Mouse (Mus musculus) skeletal muscle tissue, adult 2 months (tissue): ENCODE data around the gene Chad.

Experiments
- DNase-seq: peaks from one replicate; pipeline ENCODE4 v3.0.0-alpha.2; 2012; ENCODE audit warnings: low read depth, low spot score

Gene Chad

GRCm38 (mm10) chr11:94565151-94565479 is 268 bp downstream of the Chad start:
- DNase-seq: no peak

- no peak for DNase-seq
Measured at GRCm38 (mm10) chr11:94566534-94566933, 1.7 kb downstream of the Chad start.

GRCm38 (mm10) chr11:94567326-94567725 is 2.5 kb downstream of the Chad start:
- no peak for DNase-seq

GRCm38 (mm10) chr11:94570612-94571011 is 5.8 kb downstream of the Chad start:
- DNase-seq: no peak

- no peak for DNase-seq
Measured at GRCm38 (mm10) chr11:94571850-94572249, 7.0 kb downstream of the Chad start.

- DNase-seq: no peak
Measured at GRCm38 (mm10) chr11:94574560-94574959, 9.7 kb downstream of the Chad start.

- DNase-seq: no peak
Measured at GRCm38 (mm10) chr11:94575036-94575435, 10.2 kb downstream of the Chad start.

GRCm38 (mm10) chr11:94576361-94576760 is 11.5 kb downstream of the Chad start:
- no peak for DNase-seq

- DNase-seq: no peak
Measured at GRCm38 (mm10) chr11:94580111-94580740, 15.4 kb downstream of the Chad start.

GRCm38 (mm10) chr11:94585091-94585490 is 20.2 kb downstream of the Chad start:
- no peak for DNase-seq

- no peak for DNase-seq
Measured at GRCm38 (mm10) chr11:94587511-94587910, 22.7 kb downstream of the Chad start.

- no peak for DNase-seq
Measured at GRCm38 (mm10) chr11:94596311-94596852, 31.5 kb downstream of the Chad start.

- DNase-seq: peak; percentile 37
Measured at GRCm38 (mm10) chr11:94597319-94597718, 32.5 kb downstream of the Chad start.

GRCm38 (mm10) chr11:94598437-94599120 is 33.7 kb downstream of the Chad start:
- DNase-seq: no peak

- DNase-seq: no peak
Measured at GRCm38 (mm10) chr11:94600447-94600846, 35.6 kb downstream of the Chad start.

GRCm38 (mm10) chr11:94601321-94602281 is 36.8 kb downstream of the Chad start, which contains the start of gene Acsf2:
Gene Acsf2, minus strand, starts transcription at chr11:94601871.
- DNase-seq: peak; percentile 53

GRCm38 (mm10) chr11:94602356-94602955 is 37.6 kb downstream of the Chad start:
- DNase-seq: no peak

GRCm38 (mm10) chr11:94610744-94611740 is 46.2 kb downstream of the Chad start:
- no peak for DNase-seq

GRCm38 (mm10) chr11:94614603-94615002 is 49.8 kb downstream of the Chad start:
- no peak for DNase-seq

GRCm38 (mm10) chr11:94615494-94615893 is 50.6 kb downstream of the Chad start:
- no peak for DNase-seq
